Mouse (Mus musculus): ENCODE results near the gene Rhoj.
"Not testable (repeated sequence)": the region's sequence is repeated elsewhere in the genome, so short reads cannot be mapped to it uniquely, and the experiment has no call there.

Gene Rhoj

DNA sequence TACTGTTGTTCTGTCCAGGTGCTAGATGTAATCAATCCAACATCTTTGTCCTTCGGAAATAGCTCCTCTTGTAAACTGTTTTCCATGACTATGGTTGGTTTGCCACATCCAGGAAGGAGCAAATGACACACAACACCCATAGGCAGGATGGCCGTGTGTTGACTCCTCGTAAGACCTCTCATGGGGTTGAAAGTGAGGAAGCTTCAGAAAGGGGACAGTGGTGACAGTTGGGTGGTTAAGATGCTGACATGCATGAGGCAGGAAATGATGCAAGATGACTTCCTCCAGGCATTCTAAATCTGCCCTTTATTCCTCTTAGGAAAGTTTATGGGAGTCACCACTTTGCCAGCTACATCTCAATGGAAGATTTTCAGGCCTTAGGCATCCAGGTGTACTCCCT lies 31.8 kb downstream of the Rhoj start:
- in situ Hi-C loops (cut with MboI; ENCODE audit: low pct_unique_long_range_greater_than_20kb in 1 of 2, low sequenced_read_pairs in 2 of 2, unreplicated experiment in 1 of 2): no loop called here

DNA sequence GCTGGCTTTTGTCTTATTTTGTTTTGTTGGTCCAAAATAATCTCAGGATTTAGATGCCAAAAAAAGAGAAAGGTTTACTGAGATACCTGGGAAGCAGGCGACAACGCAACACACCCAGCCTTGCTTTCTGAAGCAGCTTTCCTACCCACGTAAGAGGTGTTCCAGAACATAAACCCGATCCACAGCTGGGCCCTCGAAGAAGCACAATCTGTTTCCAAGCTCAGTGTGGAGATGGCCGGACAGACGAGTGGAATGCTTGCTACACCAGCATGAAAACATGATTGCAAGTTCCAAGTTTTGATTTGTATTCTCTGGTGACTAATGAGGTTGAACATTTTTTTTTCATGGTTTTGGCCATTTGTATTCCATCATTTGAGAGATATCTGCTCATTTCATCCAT lies 32.2 kb downstream of the Rhoj start:
- in situ Hi-C loops (cut with MboI; ENCODE audit: low pct_unique_long_range_greater_than_20kb in 1 of 2, low sequenced_read_pairs in 2 of 2, unreplicated experiment in 1 of 2): no loop called here

DNA sequence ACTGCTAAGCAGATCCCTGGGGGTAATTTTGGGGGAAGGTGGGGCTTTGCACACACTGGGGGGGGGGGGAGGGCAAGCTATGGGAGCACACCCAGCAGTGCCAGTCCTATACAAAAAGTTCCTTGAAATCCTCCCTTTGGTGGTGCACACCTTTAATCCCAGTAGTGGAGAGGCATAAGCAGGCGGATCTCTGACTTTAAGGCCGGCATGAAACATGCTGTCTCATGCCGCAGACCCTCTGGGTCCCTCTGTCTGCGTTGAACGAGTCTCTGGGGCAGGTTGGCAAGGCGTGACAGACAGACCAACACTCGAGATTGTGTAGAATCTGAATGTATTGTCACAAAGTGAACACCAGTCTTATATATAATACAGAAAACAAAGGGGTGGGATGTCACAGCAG lies 40.4 kb downstream of the Rhoj start:
- in situ Hi-C loops (cut with MboI; ENCODE audit: low pct_unique_long_range_greater_than_20kb in 1 of 2, low sequenced_read_pairs in 2 of 2, unreplicated experiment in 1 of 2): no loop called here

DNA sequence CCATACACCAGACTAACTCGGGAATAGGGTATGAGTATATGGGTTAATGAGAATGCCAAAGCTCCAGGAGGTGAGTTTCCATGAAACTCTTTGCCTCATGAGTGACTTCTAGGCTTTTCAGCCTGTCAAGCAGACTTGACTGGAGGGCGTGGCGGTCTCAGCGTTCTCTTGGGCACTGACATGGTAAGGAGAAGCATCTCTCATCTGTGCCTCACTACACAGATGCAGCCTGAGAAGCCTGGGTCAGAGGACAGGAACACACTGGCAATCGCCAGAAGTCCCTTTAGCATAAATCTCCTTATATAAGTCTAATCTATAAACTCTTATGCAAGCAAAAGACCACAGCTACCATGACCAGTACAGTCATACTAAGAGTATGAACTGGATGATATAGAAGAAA lies 41.4 kb downstream of the Rhoj start:
- in situ Hi-C loops (cut with MboI; ENCODE audit: low pct_unique_long_range_greater_than_20kb in 1 of 2, low sequenced_read_pairs in 2 of 2, unreplicated experiment in 1 of 2): not testable (repeated sequence)

DNA sequence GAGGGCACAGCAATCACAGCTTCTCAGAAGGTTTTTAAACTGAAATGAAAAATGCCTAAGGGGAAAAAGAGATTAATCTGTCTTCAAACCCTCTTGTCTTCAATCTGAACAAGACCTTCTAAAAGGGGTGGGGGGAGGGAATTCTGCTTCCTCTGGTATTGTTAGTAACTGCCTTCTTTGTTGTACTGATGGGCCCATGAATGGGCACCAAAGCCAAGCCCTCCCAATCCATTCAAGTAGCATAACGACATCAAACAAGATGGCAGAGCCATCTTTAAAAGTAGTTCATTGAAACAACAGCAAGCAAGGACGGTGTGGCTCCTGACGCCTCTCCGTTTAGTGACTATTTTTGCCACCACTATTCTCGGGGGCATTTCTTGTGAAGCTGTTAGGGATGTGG lies 42.6 kb downstream of the Rhoj start:
- in situ Hi-C loops (cut with MboI; ENCODE audit: low pct_unique_long_range_greater_than_20kb in 1 of 2, low sequenced_read_pairs in 2 of 2, unreplicated experiment in 1 of 2): no loop called here

DNA sequence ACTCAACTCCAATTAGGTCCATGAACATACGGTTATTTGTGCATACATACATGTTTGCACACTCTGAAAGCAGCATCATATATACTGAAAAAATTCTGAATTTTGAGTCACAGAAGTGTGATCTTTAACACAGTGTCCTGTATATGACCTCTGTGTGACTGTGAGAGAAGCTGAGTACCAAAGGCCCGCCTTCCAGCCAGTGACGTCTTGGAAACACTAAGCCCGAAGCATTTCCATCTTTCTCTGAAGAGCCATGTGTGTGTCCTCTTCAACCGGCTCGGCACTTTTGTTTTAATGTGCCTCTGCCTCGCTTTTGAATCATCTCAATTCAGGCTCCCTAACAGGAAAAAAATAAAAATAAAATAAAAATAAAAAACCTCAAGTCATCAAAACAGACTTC lies 43.7 kb downstream of the Rhoj start:
- in situ Hi-C loops (cut with MboI; ENCODE audit: low pct_unique_long_range_greater_than_20kb in 1 of 2, low sequenced_read_pairs in 2 of 2, unreplicated experiment in 1 of 2): no loop called here

DNA sequence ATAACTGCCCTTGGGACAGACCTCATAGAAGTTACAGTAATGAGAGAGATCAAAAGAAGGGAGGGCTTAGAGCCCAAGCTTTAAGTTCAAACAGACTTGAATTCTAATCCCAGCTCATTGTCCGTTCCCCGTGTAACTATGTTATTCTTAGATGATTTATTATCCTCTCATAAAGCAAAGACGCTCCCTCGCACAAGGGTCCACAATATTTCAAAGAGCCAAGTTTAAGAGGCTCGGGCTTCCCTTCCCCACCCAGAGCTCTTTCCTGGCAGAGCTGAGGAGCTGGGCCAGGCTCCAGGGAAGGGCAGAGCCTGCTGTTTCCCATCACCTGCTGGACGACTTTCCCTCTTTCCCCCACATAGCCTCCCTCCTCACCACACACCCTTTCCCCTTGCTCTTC lies 44.3 kb downstream of the Rhoj start:
- in situ Hi-C loops (cut with MboI; ENCODE audit: low pct_unique_long_range_greater_than_20kb in 1 of 2, low sequenced_read_pairs in 2 of 2, unreplicated experiment in 1 of 2): no loop called here

DNA sequence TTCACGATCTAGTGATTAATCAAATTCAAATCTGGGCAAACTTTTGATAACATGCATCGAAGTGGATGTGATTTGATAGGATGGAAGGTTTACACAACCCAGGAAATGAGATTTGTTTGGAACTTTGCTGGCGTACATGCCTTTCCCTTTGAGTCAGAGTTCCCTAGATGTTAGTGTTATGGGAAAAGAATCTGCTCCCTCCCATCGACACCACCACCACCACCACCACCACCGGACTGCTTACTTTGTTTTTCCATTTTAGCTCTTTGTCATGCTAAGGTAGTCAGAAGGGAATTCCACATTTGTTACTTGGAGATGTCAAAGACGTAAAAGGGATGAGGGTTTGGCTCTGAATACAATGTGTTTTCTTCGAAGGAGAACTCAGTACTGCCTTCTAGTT lies 46.2 kb downstream of the Rhoj start:
- in situ Hi-C loops (cut with MboI; ENCODE audit: low pct_unique_long_range_greater_than_20kb in 1 of 2, low sequenced_read_pairs in 2 of 2, unreplicated experiment in 1 of 2): no loop called here

DNA sequence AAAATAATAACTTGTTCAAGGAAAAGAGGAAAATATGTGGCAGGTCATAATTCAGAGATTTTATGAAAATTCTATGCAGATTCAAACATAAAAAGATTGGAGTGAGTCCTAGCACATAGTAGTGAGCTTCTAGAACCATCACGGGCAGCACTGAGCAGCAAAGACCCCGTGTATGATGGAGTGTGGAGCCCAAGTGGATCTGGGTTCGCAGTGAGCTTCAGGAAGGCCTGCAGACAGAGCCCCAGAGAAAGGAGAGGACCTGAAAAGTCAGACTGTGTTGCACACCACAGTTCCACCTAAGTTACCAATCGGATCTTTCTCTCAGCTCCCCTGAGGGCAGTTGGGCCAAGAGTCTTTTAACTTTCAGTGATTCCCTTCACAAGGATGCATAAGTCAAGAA lies 49.7 kb downstream of the Rhoj start:
- in situ Hi-C loops (cut with MboI; ENCODE audit: low pct_unique_long_range_greater_than_20kb in 1 of 2, low sequenced_read_pairs in 2 of 2, unreplicated experiment in 1 of 2): no loop called here

DNA sequence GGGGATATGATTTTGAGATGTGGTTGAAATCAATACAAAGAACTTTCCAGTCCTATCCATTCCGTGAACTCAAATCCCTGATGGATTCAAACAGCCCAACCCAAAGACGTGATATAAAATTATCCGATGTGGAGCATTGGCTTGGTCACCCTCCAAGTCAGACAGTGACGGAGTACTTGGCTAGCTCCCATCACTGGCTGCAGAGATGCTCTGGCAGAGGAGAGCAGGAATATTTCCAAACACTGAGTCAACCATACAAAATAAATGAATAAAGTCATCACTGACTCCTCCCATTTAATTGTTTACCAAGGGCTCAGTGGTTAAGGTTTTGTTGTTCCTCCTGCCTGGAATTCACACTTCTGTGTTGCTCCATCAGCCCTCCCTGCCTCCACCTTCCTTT lies 50.6 kb downstream of the Rhoj start:
- in situ Hi-C loops (cut with MboI; ENCODE audit: low pct_unique_long_range_greater_than_20kb in 1 of 2, low sequenced_read_pairs in 2 of 2, unreplicated experiment in 1 of 2): no loop called here

DNA sequence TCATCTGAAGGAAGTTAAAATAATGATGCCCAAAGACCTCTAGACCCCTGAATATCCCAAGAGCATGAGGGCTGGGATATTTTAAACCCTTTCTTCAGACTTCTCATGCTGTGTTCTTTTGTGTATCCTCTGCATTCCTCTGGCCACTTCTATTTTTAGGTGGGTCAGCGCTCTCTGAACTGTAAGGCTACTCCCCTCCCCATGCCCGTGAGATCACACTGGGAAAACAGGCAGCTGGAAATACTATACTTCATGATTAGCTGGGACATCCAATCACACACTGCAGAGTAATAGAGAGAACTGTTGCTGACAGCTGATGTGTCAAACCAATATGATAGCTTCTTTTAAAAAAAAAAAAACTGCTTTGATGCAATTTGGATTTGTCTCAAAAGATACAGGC lies 51.4 kb downstream of the Rhoj start:
- in situ Hi-C loops (cut with MboI; ENCODE audit: low pct_unique_long_range_greater_than_20kb in 1 of 2, low sequenced_read_pairs in 2 of 2, unreplicated experiment in 1 of 2): no loop called here

DNA sequence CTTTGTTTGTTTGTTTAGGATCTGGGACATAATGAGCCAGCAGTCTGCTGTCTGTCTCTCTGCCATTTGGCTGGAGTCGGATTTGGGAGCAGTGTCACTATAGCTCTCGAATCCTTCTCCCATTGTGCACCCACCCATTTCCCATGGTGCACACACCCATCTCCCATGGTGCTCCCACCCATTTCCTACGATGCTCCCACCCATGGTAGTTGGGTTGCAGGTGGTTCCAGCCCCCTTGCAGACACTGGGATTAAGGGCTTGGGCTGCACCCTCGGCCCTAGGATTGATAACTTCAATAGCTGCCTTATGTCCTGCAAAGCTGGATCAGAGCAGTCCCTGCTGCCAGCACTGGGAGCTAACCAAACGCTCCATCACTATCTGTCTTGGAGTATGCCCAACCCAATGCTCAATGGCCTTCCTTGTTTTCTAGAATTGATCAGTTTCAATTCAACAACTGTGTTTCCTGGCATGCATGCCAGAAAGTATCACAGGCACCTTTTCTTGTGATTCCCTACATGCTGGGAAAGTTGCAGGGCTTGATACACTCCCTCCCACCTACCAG lies 51.9 kb downstream of the Rhoj start:
- in situ Hi-C loops (cut with MboI; ENCODE audit: low pct_unique_long_range_greater_than_20kb in 1 of 2, low sequenced_read_pairs in 2 of 2, unreplicated experiment in 1 of 2): no loop called here

DNA sequence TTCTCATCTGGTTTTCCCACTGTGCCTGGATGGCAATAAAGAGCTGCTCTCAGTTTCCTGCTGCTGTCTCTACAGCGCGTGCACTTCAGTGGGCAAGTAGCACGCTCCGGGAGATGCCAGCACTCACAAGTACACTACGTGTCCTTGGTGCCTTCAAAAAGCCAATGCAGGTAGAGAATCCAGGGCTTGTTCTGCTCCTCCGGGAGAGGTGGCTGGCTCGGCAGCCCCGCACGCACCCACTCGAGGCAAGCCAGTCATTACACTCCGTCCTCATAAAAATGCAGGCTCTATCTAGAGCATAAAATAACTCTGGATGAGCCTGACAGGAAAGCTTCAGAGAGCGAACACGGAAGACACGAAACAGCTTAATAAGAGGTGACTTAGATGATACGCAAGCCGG lies 54.3 kb downstream of the Rhoj start:
- in situ Hi-C loops (cut with MboI; ENCODE audit: low pct_unique_long_range_greater_than_20kb in 1 of 2, low sequenced_read_pairs in 2 of 2, unreplicated experiment in 1 of 2): no loop called here

DNA sequence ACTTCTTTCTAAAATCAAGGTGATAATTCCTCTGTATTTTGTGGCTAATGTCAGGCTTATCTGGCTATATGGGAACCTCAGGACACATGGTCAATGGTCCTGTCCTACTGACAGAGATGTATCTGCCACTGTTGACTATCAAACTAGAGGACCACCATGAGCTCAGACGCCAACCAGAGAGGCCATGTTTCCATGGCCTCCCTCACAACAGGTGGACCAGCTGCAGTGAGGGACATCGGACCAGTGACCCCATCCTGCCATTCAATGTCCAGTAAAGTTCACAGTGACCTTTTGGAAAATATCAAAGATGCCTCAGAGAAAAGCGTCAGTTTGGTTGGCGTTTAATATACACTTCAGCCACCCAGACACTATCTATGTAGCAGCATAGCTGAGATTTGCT lies 56.3 kb downstream of the Rhoj start:
- in situ Hi-C loops (cut with MboI; ENCODE audit: low pct_unique_long_range_greater_than_20kb in 1 of 2, low sequenced_read_pairs in 2 of 2, unreplicated experiment in 1 of 2): no loop called here

DNA sequence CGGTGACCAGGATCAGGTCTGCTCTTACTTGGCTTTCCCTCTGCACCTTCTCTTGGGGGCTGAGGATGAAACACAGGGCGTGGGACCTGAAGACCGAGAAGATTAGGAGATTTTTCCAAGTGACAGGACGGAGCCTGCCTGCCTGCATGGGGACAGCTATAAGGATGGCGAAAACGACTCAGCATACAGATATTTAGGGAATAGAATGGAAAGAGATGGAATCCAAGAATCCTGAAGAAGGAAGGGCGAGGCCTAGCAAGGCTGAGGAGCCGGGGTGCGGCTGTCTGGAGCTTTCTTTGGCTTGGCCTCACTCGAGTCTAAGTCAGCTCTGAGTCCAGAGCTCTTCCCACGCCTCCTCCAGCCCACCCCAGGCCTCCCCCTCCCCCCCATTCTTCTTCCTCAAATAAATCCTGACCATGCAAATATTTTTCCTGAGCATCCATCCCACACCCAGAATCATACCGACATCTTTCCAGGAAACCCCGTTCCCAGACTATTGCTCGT lies 57.6 kb downstream of the Rhoj start:
- in situ Hi-C loops (cut with MboI; ENCODE audit: low pct_unique_long_range_greater_than_20kb in 1 of 2, low sequenced_read_pairs in 2 of 2, unreplicated experiment in 1 of 2): no loop called here

DNA sequence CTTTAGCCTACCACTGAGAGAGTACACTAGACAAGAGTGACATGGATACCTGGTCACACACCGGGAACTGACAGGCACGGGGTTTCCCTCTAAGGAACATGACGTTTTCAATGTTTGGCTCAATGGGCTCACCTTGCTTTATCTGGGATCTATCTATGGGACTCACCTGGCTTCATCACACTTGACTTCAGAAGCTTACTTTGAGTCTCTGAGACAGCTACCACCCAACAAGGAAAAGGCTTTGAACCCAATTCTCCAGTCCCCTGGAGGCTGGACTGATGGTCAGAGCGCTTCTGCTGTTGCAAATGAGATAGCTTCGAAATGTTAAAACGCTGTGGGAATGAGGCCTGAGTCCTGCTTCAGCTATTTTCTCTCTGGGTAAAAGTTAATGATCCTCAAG lies 59.2 kb downstream of the Rhoj start:
- in situ Hi-C loops (cut with MboI; ENCODE audit: low pct_unique_long_range_greater_than_20kb in 1 of 2, low sequenced_read_pairs in 2 of 2, unreplicated experiment in 1 of 2): no loop called here

DNA sequence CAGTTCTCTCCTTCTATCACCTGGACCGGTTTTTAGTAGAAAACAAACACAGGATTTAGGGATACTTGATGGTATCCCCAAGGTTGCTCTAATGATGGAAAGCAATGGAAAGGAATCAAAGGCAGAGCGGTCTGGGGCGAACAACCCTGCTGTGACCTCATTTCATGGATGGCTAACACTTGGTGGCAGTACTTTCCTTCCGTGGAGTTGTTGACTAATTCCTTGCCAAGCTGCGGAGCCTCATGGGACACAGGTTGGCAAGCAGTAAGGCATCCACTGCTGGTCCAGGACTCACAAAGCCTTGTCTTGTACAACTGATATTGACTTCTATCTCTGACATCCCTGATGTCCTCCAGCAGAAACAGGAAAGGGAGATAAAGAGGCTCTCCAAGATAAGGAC lies 60.4 kb downstream of the Rhoj start:
- in situ Hi-C loops (cut with MboI; ENCODE audit: low pct_unique_long_range_greater_than_20kb in 1 of 2, low sequenced_read_pairs in 2 of 2, unreplicated experiment in 1 of 2): no loop called here

DNA sequence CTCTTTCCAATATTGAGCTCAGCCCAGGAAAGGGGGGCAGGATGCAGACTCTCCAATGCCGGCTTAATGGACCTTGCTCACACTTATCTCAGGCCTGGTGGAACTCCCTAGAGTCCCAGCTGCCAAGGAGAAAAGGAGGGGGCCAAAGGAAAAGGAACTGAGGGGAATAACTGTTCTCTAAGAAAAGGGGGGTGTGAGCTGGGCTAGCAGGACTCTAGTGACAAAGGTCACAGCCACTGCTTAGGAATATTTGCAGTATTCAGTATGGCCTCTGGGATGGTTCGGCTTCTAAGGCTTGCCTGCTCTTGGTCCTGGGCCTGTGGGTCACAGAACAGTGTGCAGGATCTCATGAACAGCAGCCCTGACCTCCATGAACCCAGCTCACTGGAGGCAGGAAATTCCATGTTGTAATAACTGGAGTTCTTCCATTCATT lies 61.3 kb downstream of the Rhoj start:
- in situ Hi-C loops (cut with MboI; ENCODE audit: low pct_unique_long_range_greater_than_20kb in 1 of 2, low sequenced_read_pairs in 2 of 2, unreplicated experiment in 1 of 2): no loop called here

DNA sequence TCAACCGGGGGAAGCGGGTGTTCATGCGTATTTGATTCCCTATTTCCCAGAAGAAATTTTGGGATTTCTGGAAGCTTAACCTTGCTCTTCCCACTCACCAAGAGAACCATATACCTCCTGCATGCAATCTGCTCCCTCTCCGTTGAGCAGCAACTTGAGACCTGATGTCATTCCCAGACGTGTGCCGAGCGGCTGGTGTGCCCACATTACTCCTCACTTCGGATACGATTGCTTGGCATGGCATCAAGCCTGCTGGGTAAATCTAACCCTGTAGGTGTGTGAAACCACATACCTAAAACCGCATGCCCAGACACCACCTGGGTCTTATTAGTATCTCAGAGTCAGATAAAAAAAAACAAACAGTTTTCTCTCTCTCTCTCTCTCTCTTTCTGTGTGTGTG lies 66.3 kb downstream of the Rhoj start:
- in situ Hi-C loops (cut with MboI; ENCODE audit: low pct_unique_long_range_greater_than_20kb in 1 of 2, low sequenced_read_pairs in 2 of 2, unreplicated experiment in 1 of 2): no loop called here

DNA sequence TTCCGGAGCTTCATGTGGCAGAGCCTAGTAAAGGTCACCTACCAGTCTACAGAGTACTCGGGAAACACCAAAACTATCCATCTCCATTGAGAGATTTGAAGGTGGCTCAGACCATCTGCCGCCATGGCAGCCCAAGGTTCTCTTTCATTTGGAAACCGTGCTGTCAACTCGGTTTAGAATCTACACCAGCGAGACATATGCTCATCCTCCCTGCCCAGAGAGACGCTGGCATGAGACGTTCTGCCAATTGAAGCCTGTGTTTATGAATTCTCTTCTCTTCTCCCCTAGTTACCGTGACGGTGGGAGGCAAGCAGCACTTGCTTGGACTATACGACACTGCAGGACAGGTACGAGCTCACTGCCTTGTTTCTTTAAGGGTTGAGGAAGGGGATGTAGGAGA lies 66.9 kb downstream of the Rhoj start:
- in situ Hi-C loops (cut with MboI; ENCODE audit: low pct_unique_long_range_greater_than_20kb in 1 of 2, low sequenced_read_pairs in 2 of 2, unreplicated experiment in 1 of 2): loop anchor here in 1 of 2 experiments (25.0 kb wide), 1 partner anchor 1038 kb away; no protein-coding TSS in a partner anchor

DNA sequence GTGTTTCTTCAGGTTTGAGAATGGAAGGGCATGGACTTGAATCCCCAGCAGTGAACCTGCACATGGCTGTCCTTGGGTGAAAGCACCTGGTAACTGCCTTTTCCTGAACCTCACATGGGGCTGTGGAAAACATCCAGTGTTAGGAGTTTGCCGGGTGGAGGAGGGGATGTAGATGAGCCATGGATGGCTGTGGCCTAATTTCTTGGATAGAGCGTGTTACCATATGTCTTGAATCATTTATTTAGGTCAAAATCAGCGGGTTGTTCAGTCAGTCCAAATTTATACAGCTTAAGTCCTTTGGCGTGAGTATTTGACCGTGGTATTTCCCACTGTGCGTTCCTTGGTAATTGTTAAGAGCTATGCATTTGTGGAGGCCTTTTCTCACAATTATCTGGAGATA lies 68.0 kb downstream of the Rhoj start:
- in situ Hi-C loops (cut with MboI; ENCODE audit: low pct_unique_long_range_greater_than_20kb in 1 of 2, low sequenced_read_pairs in 2 of 2, unreplicated experiment in 1 of 2): loop anchor here in 1 of 2 experiments (25.0 kb wide), 1 partner anchor 1039 kb away; no protein-coding TSS in a partner anchor
